Mouse (Mus musculus) embryo, embryonic 9.5 days (tissue): ENCODE measurements around the gene Wdr20.
"Not testable (repeated sequence)": the region's sequence is repeated elsewhere in the genome, so short reads cannot be mapped to it uniquely, and the experiment has no call there.

ENCODE experiments used
- DNase-seq: peaks from one replicate; pipeline ENCODE4 v3.0.0-alpha.2; 2017; ENCODE audit errors: extremely low spot score

Gene Wdr20

GRCm38 (mm10) chr12:110713784-110714183 lies 24.0 kb upstream of the Wdr20 start:
- DNase-seq: no peak

- no peak for DNase-seq
Measured at GRCm38 (mm10) chr12:110714215-110714614, 23.5 kb upstream of the Wdr20 start.

- no peak for DNase-seq
Measured at GRCm38 (mm10) chr12:110716004-110716403, 21.7 kb upstream of the Wdr20 start.

- no peak for DNase-seq
Measured at GRCm38 (mm10) chr12:110725051-110725450, 12.7 kb upstream of the Wdr20 start.

GRCm38 (mm10) chr12:110725489-110725888 lies 12.3 kb upstream of the Wdr20 start:
- no peak for DNase-seq

GRCm38 (mm10) chr12:110726428-110726827 lies 11.3 kb upstream of the Wdr20 start:
- DNase-seq: no peak

GRCm38 (mm10) chr12:110733254-110733653 lies 4.5 kb upstream of the Wdr20 start:
- not testable (repeated sequence) for DNase-seq

GRCm38 (mm10) chr12:110736641-110737040 lies 1.1 kb upstream of the Wdr20 start:
- no peak for DNase-seq

GRCm38 (mm10) chr12:110738158-110738921 lies 596 bp downstream of the Wdr20 start:
- DNase-seq: peak; percentile 24

- DNase-seq: no peak
Measured at GRCm38 (mm10) chr12:110750770-110751439, 13.2 kb downstream of the Wdr20 start.

- no peak for DNase-seq
Measured at GRCm38 (mm10) chr12:110752703-110753102, 15.0 kb downstream of the Wdr20 start.

- DNase-seq: no peak
Measured at GRCm38 (mm10) chr12:110753976-110754375, 16.2 kb downstream of the Wdr20 start.

GRCm38 (mm10) chr12:110757161-110757560 lies 19.4 kb downstream of the Wdr20 start:
- DNase-seq: no peak

GRCm38 (mm10) chr12:110758932-110759331 lies 21.2 kb downstream of the Wdr20 start:
- DNase-seq: no peak

GRCm38 (mm10) chr12:110762321-110762720 lies 24.6 kb downstream of the Wdr20 start:
- no peak for DNase-seq

GRCm38 (mm10) chr12:110764531-110764930 lies 26.8 kb downstream of the Wdr20 start:
- no peak for DNase-seq

- DNase-seq: no peak
Measured at GRCm38 (mm10) chr12:110768562-110768961, 30.8 kb downstream of the Wdr20 start.

- no peak for DNase-seq
Measured at GRCm38 (mm10) chr12:110769660-110770297, 32.0 kb downstream of the Wdr20 start.

- no peak for DNase-seq
Measured at GRCm38 (mm10) chr12:110770479-110771247, 32.9 kb downstream of the Wdr20 start.

- no peak for DNase-seq
Measured at GRCm38 (mm10) chr12:110771961-110772360, 34.2 kb downstream of the Wdr20 start.

GRCm38 (mm10) chr12:110775628-110776426 lies 38.1 kb downstream of the Wdr20 start:
- DNase-seq: no peak
